Mouse (Mus musculus) c-Kit-negative CD71-positive TER-119-positive erythroid progenitor cells, embryonic 14.5 days (primary cell): Measurements from ENCODE around the gene Dnaic2.

Experiments used
- DNase-seq: peaks from one replicate; pipeline ENCODE4 v3.0.0-alpha.2; 2013; ENCODE audit warnings: low read depth, low spot score

Gene Dnaic2

GRCm38 (mm10) chr11:114726965-114727825 lies at the start of gene Dnaic2:
Gene Dnaic2 (plus strand): TSS chr11:114727408.
- DNase-seq, result no peak

- DNase-seq, result no peak
Measured at GRCm38 (mm10) chr11:114679582-114679981, 47.6 kb upstream of the Dnaic2 start.

DNA sequence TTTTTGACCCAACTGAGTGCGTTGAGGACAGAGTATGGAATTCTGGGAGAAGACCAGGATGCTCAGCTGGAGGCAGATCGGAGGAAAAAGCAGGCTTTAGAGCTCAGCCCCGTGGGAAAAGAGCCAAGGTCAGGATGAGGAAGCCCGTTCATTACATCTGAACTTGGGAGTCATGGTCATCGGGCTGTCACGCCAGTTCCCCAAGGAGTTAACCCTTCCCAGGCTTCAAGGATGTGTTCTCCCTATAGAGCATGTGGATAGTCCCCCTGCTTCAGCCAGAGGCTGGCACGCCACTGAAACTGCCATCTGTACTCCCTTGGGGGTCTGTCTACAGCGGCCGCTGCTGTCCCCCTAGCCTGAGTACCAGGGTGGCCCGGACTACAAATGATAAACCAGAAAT lies 46.9 kb upstream of the Dnaic2 start:
- no peak for DNase-seq

GRCm38 (mm10) chr11:114681054-114681453 lies 46.2 kb upstream of the Dnaic2 start:
- no peak for DNase-seq

DNA sequence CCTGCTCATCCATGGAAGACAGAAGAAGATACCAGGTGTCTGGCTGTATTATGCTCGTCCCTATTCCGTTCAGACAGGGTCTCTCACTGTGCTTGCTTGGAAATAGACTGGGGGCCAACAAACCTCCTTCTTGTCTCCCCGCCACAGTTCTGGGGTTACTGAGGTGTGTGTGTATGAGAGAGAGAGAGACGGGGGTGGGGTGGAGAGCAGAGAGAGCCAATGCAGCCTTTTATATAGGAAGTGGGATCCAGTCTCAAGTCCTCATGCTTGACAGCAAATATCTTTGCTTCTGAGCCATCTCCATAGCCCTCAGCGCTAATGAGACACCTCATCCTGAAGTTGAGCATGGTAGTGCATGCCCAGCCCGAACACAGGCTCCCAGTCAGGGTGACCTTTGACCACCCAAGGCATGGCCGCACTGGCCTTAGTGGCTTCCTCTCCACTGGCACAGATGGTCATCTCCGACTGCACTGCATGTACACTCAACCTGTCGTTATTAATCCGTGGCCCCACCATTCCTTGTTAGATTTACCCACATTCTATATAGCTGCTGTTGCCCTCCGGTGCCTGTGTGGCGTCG lies 44.8 kb upstream of the Dnaic2 start:
- no peak for DNase-seq

GRCm38 (mm10) chr11:114683029-114683721 lies 44.0 kb upstream of the Dnaic2 start:
- no peak for DNase-seq

GRCm38 (mm10) chr11:114683722-114684621 lies 43.2 kb upstream of the Dnaic2 start:
- DNase-seq, result no peak

GRCm38 (mm10) chr11:114684627-114685373 lies 42.4 kb upstream of the Dnaic2 start:
- DNase-seq, result no peak

DNA sequence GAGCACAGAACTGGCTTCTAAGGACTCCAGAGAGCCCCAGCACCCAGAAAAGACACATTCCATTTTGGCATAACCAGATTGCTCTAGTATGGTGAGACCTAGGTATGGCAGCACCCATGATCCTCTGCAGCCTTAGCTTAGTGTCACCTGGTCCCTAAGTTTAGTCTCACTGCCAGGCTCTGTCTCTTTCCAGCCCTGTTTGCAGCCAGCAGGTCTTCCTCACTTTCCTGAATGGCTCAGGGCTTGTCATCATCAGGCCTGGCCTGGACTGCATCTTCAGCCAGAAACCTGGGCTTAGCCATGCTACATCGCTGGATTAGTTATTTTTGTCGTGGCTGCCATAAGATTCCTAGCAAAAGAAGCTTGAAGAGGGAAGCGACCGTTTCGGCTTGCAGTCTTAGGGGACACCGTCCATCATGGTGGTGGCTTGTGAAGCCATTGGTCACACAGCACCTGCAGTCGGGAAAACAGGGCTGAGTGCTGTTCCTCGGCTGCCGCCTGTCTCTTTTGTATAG lies 41.6 kb upstream of the Dnaic2 start:
- no peak for DNase-seq

DNA sequence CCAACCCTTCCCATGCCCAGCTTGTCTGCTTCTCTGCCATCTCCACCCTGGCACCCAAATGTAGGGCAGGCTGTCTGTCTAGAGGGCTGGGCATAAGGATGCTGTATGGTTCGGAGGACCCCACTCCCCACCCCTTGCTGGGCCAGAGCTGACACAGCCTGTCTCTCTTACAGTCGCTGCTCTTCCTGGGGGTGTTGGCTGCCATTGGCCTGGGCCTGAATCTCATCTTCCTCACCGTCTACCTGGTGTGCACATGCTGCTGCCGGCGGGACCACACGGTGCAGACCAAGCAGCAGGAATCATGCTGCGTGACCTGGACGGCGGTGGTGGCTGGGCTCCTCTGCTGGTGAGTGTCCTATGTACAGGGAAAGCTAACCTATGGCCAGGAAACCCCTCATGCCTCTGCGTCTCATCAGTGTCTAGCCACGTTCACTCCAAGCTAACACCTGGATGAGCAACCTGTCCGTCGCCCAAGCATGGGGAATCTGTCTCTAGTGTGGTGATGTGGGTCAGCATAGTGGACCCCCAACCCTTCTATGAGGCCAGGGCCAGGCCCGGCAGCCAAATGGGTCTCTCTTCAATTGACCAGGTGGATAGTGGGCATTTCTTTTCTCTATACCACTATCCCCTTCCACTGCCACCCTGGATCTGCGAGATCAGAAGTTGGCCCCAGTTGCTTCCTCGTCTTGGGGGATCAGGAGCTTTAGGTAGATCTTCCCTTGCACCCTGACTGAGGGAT lies 40.8 kb upstream of the Dnaic2 start:
- DNase-seq, result no peak

DNA sequence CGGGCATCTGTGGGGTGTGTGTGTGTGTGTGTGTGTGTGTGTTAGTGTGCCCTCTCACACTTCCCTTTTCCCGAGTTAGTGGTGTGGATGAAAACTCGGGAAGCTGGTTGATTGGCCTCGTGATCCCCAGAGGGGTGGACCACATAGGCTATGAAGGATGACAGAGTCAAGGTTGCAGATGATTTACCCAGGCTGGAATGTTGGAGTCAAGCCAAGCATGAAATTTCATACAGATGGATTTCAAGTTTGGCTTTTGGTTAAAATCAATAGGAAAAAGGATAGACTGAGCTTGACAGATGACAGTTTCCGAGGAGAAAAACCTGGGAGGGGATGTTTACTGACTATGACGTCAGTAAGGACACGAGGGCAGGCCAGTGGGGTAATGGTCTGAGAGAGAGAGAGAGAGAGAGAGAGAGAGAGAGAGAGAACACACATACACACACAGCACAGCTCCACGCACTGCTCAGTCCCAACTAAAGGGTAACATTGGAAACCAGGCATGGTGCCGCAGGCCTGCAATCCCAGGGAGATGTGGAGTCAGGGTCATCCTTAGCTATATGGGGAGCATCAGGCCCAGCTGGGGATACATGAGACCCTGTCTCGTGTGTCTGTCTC lies 39.5 kb upstream of the Dnaic2 start:
- DNase-seq, result no peak

DNA sequence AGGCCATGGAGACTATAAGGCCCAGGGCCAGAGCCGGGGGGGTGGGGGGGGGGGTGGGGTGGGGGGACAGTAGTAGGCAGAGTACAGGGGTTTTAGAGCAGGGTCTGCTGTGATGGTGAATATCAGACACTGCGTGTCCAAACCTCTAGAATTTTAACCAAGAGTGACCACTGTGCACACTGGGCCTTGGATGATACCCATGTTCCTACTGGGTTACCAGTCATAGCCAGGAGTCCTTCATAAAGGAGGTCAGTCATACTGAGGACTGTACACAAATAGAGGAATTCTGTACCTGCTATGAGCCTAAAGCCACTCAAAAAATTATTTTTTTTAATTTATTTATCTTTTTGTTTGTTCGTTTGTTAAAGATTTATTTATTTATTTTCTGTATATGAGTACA lies 38.5 kb upstream of the Dnaic2 start:
- no peak for DNase-seq

- no peak for DNase-seq
Measured at GRCm38 (mm10) chr11:114690192-114690591, 37.0 kb upstream of the Dnaic2 start.

GRCm38 (mm10) chr11:114691454-114692182 lies 35.6 kb upstream of the Dnaic2 start:
- DNase-seq, result no peak

GRCm38 (mm10) chr11:114692601-114693000 lies 34.6 kb upstream of the Dnaic2 start:
- no peak for DNase-seq

GRCm38 (mm10) chr11:114693456-114693855 lies 33.8 kb upstream of the Dnaic2 start:
- no peak for DNase-seq

DNA sequence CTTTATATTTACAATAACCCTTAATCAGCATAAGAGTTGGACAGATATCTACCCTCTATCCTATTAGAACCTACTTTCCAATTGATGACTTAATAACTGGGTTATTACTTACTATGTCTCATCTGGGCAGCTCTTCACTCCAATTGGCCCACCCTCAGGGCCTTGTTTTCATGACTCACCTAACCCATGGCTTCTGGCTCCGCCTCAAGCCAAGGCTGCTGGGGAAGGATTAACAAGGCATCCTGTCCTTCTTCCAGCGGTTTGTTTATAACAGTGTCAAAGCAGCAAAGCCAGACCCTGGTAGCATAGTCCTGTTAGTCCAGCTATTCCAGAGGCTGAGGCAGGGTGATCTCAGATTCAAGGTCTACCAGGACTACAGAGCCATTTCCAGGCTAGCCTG lies 32.8 kb upstream of the Dnaic2 start:
- no peak for DNase-seq

DNA sequence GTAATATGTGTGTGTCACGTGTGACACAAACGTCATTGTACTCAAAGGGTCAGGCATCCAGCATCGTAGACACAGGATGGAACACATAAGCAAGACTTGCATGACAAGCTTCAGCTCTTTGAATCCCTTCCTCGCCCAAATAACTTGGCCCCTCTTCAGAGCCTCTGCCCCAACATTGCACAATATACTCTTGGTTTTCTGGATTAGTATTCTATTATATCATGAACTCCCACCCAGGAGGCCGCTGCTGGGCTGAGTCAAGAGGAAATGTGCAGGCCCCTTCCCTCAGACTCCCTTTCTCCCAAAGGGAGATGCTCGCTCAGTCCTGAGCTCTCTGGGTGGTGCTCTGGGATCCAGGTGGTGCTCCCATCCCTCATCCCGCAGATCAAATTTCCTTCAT lies 28.7 kb upstream of the Dnaic2 start:
- DNase-seq, result no peak

GRCm38 (mm10) chr11:114699511-114699910 lies 27.7 kb upstream of the Dnaic2 start:
- no peak for DNase-seq
